Mouse (Mus musculus) brown adipose tissue, adult 24 weeks (tissue): ENCODE measurements around the gene Lrrc8d. TPM values are rescaled to one million over a fixed set of nuclear protein-coding genes. Genes with fewer than 3 reads are reported as not detected.
A peak's percentile ranks its signal among the peaks of the same experiment; 100 is the strongest.

ENCODE experiments used
- H3K27ac ChIP-seq: fragments of 200-500 bp; replicated peaks from 2 replicates; pipeline ENCODE4 v1.5.1; 2012; ENCODE audit warnings: low read depth, mild to moderate bottlenecking, low read length
- H3K4me1 ChIP-seq: fragments of 200-500 bp; 2 replicates; pipeline ENCODE4 v1.6.1; 2012; ENCODE audit warnings: low read length, mixed read lengths; ENCODE audit not compliant: control insufficient read depth, insufficient read depth, insufficient read length
- H3K4me3 ChIP-seq: fragments of 200-500 bp; 2 replicates; pipeline ENCODE4 v1.5.1; 2012; ENCODE audit warnings: low read depth, mild to moderate bottlenecking, low read length, moderate library complexity; ENCODE audit not compliant: insufficient read depth
- polyA plus RNA-seq: library from polyadenylated mRNA; stranded (reverse); fragments of >200 nt; gene quantifications from 2 replicates; pipeline ENCODE4 v1.2.4, GENCODE M21; 2012; ENCODE audit not compliant: missing spikeins, insufficient read depth, insufficient read length

The Lrrc8d gene
- polyA plus RNA-seq, 1 experiment: 25.2 TPM

GRCm38 (mm10) chr5:105758866-105759265 is 59.1 kb downstream of the Lrrc8d start:
- H3K27ac ChIP-seq: no peak overlapping the region
- no peak overlapping the region for H3K4me3 ChIP-seq
- H3K4me1 ChIP-seq: peaks cover 4% of the 10 kb centered on the region; the same call in 1 of the 2 replicates

GRCm38 (mm10) chr5:105761848-105762482 is 62.2 kb downstream of the Lrrc8d start:
- peak overlapping the region; percentile 44 for H3K27ac ChIP-seq
- H3K4me1 ChIP-seq: 0 out of 2 replicates have a peak, but pooled peaks cover 2% of the 10 kb centered on the region
- no peak overlapping the region for H3K4me3 ChIP-seq

GRCm38 (mm10) chr5:105764369-105764768 is 64.6 kb downstream of the Lrrc8d start:
- H3K4me1 ChIP-seq: 0 out of 2 replicates have a peak, but pooled peaks cover 2% of the 10 kb centered on the region
- no peak overlapping the region for H3K4me3 ChIP-seq
- H3K27ac ChIP-seq: no peak overlapping the region

DNA sequence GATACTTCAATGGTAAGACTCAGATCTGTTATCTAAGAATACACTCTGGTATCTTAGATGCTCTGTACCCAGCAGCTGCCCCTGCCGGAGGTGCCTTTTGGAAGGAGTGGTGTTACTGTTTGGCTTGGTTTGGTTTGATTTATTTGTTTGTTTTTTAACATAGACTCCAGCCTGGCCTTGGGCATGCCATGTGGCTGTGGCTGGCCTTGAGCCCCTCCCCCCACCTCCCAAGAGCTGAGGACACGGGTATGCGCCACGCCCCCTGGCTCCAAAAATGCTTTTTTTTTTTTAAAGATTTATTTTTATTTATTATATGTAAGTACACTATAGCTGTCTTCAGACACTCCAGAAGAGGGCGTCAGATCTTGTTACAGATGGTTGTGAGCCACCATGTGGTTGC is 65.6 kb downstream of the Lrrc8d start:
- Histone ChIP-seq H3K4me1 (no peaks in the 10 kb centered on the region), H3K27ac (no peak overlapping the region), H3K4me3 (no peak overlapping the region)

GRCm38 (mm10) chr5:105776368-105776767 is 76.6 kb downstream of the Lrrc8d start:
- H3K27ac ChIP-seq: no peak overlapping the region
- peaks cover 16% of the 10 kb centered on the region for H3K4me1 ChIP-seq

GRCm38 (mm10) chr5:105776978-105777593 is 77.3 kb downstream of the Lrrc8d start:
- Histone ChIP-seq H3K27ac (no peak overlapping the region), H3K4me3 (no peak overlapping the region)

More at GRCm38 (mm10) chr5:105776368-105776767, 76.6 kb downstream of the Lrrc8d start:
- no peak overlapping the region for H3K4me3 ChIP-seq

GRCm38 (mm10) chr5:105777645-105778044 is 77.9 kb downstream of the Lrrc8d start:
- H3K4me1 ChIP-seq: peaks cover 23% of the 10 kb centered on the region
- H3K27ac ChIP-seq: no peak overlapping the region
- no peak overlapping the region for H3K4me3 ChIP-seq

More at GRCm38 (mm10) chr5:105776978-105777593, 77.3 kb downstream of the Lrrc8d start:
- H3K4me1 ChIP-seq: peaks cover 17% of the 10 kb centered on the region

- Histone ChIP-seq H3K27ac (no peak overlapping the region), H3K4me3 (no peak overlapping the region), H3K4me1 (peaks cover 23% of the 10 kb centered on the region)
Observed at GRCm38 (mm10) chr5:105778189-105778588, 78.4 kb downstream of the Lrrc8d start.

DNA sequence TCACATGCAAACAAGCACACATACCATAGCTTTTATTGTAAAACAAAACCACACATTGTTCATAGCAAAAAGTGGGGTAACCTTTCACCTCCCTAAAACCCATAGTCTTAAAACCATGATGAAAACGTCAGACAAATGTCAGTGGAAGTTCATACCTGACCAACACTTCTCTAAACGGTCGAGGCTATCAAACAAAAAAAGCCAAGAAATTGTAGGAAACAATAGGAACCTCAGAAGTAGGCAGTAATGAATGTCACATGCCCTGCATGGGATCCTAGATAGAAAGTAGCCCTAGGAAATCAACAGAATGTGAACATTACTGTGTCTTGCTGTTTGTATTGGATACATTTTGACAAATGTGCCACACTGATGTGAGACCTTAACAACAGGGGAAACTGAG is 79.0 kb downstream of the Lrrc8d start:
- peaks cover 23% of the 10 kb centered on the region for H3K4me1 ChIP-seq
- no peak overlapping the region for H3K4me3 ChIP-seq
- H3K27ac ChIP-seq: no peak overlapping the region

GRCm38 (mm10) chr5:105779331-105779730 is 79.6 kb downstream of the Lrrc8d start:
- Histone ChIP-seq H3K4me3 (no peak overlapping the region), H3K27ac (no peak overlapping the region), H3K4me1 (peaks cover 23% of the 10 kb centered on the region)

DNA sequence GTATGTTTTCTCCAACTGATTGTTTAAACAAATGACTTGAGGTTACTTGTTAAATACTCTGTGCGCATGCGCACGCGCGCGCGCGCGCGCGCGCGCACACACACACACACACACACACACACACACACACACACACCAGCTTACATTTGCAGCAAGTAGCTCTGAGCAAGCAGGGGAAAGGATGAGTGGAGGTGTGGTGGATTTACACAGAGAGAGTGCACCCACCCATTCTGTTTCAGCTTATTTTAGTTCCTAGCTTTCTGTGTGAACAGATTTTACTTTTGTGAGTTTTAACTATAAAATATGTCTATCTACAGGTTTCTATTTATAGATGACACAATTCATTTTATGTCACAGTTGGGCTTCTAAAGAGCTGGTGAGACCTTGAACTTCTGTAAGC is 84.1 kb downstream of the Lrrc8d start:
- no peak overlapping the region for H3K27ac ChIP-seq
- H3K4me3 ChIP-seq: no peak overlapping the region
- peaks cover 28% of the 10 kb centered on the region for H3K4me1 ChIP-seq

DNA sequence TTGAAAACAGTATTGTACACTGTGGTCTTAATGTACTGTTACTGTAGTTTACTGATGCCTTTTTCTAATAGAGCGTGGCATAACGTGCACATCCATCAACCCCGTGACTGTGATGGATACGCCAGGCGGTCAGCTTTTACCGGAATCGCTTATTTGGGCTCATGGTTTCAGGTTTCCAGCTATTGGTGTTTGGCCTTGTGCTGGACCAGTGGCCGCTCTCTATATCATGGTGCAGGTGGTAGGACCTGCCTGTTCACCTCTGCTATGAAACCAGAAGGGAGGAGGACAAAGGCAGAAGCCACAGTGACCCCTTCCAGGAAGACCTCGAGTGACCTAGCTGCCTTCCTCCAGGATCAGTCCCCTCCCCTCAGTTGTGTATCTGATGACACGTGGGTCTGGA is 85.0 kb downstream of the Lrrc8d start:
- Histone ChIP-seq H3K27ac (no peak overlapping the region), H3K4me1 (peaks cover 25% of the 10 kb centered on the region), H3K4me3 (no peak overlapping the region)

DNA sequence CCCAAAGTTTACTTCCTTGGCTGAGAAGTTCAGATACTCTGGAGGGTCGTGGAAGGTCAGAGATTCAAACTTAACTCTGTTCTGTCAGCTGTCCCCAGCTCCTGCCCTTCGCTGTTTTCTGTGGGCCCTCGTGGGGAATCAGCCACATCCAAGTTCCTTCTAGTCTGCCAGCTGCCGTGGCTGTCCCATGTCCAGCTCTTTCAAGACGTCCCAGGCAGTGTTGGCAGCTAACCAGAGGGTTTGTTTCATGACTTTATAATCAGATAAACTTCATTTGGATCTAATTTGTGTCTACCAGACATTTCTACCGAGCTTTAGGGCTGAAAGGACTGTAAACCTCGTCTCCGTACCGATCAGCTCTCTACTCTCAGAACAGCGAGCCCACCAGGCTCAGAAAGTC is 87.8 kb downstream of the Lrrc8d start:
- Histone ChIP-seq H3K4me1 (peaks cover 22% of the 10 kb centered on the region), H3K27ac (peak overlapping the region; percentile 30; the same call in 1 of the 2 replicates), H3K4me3 (no peak overlapping the region)

GRCm38 (mm10) chr5:105789801-105790200 is 90.0 kb downstream of the Lrrc8d start:
- no peak overlapping the region for H3K4me3 ChIP-seq
- no peak overlapping the region for H3K27ac ChIP-seq
- peaks cover 27% of the 10 kb centered on the region for H3K4me1 ChIP-seq

GRCm38 (mm10) chr5:105792331-105792801 is 92.6 kb downstream of the Lrrc8d start:
- H3K4me1 ChIP-seq: peaks cover 15% of the 10 kb centered on the region
- H3K27ac ChIP-seq: 0 out of 2 replicates have a peak overlapping the region, but pooled peaks have one; percentile 21
- no peak overlapping the region for H3K4me3 ChIP-seq
